Mouse (Mus musculus) liver, adult (tissue): Measurements from ENCODE around the gene Hist2h3c2.
"Not testable (repeated sequence)": the region's sequence is repeated elsewhere in the genome, so short reads cannot be mapped to it uniquely, and the experiment has no call there.

ENCODE experiments used
- GATA4 ChIP-seq: IDR thresholded peaks from 2 replicates; pipeline ENCODE4 v1.6.1; 2014; ENCODE audit warnings: mild to moderate bottlenecking, low read length; ENCODE audit not compliant: insufficient replicate concordance

The Hist2h3c2 gene

DNA sequence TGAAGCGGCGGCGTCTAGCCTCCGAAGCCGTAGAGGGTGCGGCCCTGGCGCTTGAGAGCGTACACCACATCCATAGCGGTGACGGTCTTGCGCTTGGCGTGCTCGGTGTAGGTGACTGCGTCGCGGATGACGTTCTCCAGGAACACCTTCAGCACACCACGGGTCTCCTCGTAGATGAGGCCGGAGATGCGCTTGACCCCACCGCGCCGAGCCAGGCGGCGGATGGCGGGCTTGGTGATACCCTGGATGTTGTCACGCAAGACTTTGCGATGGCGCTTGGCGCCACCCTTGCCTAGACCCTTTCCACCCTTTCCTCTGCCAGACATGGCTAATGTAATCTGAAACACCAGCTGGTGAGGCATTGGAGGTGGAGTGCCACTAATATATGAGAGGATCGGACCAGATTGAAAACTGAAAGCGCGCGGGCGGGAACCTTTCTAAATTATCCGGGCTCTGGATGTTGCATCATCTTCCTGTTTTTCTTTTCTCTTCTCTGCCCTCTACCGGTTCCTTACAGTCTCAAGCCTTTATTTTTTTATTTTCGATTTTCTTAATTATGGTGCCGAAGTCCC, 24.1 kb upstream of the Hist2h3c2 start, which contains the start of gene Hist2h4:
Gene Hist2h4 (minus strand): TSS at position 333 of the 572 bp plus-strand sequence.
- no peak; the same call in 1 of the 2 replicates for TF ChIP-seq GATA4

DNA sequence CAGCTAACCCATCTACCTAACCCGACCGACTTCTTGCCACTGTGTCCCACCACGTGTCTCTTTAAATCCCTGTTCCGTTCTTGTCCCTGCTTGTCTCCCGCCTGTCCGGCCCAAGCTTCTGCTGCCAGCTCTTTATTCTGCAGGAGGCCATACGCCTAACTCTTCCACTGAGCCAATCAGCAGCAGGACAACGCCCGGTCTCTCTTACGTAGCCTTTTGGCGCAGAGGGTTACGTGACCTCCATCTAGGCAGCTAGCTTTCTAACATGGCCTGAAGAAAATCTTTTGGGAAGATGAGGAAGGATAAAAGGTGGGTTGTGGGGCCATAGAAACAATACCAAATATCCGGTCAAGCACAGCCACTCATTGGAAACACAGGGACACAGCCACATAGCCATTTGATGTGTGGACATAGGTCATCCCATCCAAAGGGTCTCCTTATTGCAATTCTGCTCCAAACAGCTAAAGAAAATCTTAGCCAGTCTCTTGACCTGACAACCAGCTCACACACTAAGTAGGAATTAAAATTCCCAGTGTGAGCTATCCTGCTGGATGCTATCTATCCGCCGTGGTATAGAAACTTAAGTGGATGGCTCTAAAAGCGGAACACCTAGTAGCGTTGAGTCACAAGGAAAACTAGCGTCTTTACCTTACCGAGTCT, 23.4 kb upstream of the Hist2h3c2 start:
- TF ChIP-seq GATA4 = no peak

DNA sequence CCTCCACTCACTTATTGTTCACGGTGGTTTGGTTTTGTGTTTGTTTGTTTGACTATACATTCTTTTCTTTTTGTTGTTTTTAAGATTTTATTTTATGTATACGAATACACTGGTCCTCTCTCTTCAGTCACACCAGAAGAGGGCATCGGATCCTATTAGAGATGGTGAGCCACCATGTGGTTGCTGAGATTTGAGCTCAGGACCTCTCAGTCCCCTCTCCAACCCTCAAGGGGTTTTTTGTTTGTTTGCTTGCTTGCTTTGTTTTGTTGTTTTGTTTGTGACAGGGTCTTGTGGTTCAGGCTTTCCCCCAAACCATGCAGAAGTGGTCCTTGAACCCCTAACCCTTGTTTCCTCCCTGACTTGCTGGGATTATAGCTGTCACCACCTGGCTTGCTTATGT, 22.7 kb upstream of the Hist2h3c2 start:
- TF ChIP-seq GATA4 = no peak

DNA sequence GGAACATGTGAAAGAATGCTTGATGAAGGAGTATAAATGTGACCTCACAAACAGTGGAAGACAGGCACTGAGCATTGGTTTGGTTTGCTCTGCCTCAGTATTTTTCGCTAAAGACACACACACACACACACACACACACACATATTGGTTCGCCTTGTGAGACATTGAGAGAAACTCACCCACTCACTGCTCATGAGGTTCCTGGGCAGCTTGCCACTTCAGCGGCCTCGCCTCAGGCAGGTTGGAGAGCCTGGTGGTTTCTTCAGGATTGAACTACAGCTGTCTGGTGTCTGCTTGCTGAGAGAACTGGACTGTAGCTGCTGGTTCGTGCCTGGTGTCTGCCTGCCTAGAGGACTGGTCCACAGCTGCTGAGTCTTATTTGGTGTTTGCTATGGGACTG, 21.3 kb upstream of the Hist2h3c2 start:
- no peak for TF ChIP-seq GATA4

DNA sequence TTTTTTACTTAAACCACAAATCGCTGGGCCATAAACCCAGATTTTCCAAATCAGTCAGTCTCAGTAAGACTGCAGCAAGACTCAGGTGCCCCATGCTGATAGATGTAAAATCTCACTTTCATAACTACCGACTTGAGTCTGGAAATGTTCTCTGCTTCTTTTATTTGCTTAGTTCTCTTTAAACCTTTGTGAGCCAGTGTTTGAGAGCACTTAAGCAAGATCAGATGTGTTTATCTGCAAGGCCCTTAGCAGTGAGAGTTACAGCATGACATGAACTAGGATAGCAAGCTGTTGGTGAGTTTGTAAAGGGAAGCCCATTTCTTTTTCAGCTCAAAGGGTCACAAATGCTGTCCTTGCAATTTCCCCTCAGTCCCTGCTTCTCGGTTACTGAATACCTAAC, 18.3 kb upstream of the Hist2h3c2 start:
- TF ChIP-seq GATA4 = no peak

DNA sequence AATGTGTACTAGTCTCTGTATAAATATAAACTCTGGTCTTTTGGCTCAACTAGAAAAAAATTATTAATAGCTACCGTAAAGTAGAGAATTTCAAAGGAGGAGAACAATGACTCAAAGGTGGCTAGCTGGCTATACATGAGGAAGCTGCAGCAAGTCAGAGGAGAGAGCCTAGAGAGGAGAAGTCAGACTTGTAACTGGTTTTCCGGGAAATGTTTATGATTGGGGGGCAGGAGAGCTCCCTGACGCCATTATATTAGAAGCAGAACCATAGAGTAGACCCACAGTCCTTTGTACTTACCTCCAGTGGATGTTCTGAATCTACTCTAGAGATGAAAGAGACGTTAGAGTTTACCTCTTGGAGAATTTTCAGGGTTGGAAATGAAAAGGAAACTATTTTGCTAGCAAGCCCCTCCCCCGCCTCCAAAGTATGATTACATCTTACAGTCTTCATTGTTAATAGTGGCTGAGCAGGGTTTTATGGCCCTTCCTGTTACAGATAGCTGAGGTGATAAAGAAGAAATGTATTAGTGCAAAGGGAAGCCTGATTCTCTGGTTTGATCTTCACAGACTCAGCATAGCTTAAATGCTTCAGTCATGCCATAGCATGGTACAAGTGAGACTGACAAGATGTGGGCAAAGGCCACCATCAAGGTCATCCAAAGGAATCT, 17.1 kb upstream of the Hist2h3c2 start:
- no peak for TF ChIP-seq GATA4

DNA sequence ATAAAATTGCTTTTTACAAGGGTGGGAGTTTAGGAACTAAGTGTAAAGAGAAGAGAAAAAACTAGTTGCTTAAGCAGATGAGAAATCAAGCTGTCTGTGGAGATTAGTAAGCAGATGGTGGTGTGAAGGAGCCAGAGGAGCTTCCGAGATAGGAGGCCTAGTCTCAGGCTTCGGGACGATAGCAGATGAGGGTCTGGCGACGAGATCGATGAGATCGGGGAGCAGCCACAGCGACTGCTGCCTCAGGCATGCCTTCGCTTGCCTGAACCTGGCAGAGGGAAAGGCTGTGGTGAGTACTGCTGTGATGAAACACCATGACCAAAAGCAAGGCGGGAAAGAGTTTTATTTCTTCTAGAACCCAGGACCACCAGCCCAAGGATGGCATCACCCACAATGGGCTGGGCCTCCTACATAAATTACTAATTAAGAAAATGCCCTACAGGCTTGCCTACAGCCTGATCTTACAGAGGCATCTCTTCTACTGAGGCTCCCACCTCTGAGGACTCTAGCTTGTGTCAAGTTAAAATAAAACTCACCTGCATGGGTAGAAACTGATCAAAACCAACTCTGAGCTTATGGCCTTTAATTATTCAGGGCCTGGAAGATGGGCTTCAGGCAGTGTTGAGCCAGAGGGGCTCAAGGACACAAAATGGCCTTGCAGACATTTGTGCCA, 15.9 kb upstream of the Hist2h3c2 start:
- TF ChIP-seq GATA4 = no peak

DNA sequence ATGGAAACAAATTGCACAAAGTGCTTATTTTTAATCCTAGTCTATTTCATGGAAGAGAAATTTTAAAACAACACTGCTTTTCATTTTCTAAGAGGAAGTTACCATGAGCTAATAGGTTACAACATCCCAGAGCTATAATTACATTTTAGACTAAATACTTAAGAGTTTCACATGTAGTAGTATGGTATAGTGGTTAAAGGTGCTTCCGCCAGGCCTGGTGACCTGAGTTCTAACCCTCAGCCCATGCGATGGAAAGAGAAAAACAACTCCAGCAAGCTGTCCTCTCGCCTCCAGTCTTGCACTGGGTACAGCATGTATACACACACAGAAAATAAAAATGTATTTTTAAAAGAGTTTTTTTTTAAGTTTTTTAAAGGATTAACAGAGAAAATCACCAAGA, 12.9 kb upstream of the Hist2h3c2 start:
- no peak for TF ChIP-seq GATA4

DNA sequence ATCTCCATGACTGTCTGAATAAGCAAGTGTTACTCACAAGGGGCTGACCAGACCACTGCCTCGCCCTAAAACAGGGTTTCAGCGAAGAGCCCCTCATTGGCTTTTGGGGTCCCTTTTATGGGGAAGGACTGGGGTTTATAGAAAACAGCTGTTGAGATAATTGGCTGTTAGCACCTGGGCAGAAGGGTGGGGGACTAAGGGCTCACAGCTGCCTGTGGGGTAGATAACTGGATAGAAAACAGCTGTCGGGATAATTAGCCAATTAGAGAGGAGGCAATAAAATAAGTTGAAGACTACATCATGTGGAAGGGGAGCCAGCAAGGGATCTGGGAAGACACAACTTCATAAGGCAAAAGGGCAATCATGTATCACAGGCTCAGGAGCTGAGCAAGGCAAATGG, 12.0 kb upstream of the Hist2h3c2 start:
- no peak for TF ChIP-seq GATA4

DNA sequence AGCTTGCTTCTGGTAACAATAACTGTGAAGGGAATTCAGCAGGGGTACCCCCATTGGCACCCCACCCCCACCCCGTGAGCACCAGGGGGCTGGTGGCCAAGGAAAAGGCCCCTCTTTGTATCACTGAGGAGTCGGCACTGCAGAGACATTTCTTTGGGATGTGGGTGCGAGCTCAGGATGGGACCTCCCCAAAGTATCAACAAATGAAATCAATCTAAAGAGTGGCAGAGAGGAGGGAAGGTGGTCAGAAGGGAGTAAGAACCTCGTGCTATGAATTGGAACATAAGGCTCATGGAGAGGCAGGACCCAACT, 10.1 kb upstream of the Hist2h3c2 start:
- no peak for TF ChIP-seq GATA4

DNA sequence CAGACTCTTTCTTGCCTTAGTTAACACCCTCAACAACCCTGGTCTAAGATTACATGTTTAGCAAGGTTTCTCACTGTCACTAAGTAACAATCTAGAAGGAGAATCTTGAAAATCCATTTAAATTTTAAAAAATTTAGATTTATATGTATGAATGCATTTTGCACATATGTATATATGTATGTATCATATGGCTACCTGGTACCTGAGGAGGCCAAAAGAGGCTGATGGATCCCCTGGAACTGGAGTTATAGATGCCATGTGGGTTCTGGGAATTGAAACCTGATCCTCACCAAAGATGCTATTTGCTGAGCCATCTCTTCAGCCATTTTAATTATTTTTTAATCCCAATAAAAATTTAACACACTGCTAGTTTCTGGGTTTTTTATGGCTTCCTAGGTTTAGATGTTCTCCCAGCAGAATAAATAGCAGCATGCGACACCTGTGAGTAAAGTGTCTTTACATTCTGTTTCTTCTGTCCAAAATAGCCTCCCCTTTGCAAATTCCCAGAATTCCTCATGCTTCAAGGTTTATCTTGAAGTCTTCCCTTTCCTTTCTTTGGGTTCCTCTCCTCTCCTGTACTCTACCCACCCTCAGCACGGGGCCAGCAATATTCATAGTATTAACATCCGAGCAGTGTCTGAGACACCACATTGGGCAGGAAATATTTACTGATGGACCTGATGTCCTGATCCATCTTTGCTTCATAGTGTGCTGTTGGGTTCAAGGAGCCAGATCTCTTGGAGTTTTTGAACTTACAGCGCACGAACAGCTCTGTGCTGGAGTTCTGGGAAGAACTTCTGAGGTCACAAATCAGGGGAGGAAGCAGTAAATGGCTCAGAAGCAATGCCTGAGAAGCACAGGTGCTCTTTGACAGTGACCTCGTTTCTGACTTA, 9.5 kb upstream of the Hist2h3c2 start:
- TF ChIP-seq GATA4 = no peak

DNA sequence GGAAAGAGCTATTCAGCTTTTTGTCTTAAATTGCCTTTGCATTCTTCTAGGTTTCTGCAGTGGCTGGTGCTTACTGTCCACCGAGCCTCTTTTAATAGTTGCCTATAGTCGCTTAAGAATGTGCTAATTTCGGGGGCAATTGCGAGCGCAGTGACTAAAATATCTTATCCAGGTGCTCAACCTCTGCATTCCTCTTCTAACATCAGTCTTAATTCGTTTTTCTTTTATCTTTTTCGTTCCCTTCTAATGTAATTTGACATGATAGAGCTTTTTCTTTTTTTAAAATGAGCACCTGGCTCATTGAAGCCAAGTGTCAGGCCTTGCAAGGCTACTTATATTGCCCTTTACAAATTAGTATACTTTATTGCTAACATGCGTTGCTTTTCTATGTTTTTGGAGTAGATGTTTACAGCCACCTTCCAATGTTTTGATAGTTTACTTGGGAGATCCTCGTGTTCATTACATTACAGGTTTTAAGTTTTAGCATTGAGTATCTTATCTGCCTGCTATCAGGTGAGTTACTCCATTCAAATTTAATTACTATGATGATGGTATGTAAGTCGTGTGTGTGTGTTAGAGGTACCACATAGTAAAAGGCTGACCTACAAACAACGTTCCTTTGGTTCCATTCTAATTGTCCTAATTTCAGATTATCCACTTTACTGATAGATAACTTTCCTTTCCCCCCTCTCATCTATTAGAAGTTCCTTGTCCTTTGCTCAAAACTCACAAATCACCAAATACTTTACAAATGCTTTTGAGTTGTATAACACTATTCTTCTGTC, 8.6 kb upstream of the Hist2h3c2 start:
- TF ChIP-seq GATA4 = no peak

DNA sequence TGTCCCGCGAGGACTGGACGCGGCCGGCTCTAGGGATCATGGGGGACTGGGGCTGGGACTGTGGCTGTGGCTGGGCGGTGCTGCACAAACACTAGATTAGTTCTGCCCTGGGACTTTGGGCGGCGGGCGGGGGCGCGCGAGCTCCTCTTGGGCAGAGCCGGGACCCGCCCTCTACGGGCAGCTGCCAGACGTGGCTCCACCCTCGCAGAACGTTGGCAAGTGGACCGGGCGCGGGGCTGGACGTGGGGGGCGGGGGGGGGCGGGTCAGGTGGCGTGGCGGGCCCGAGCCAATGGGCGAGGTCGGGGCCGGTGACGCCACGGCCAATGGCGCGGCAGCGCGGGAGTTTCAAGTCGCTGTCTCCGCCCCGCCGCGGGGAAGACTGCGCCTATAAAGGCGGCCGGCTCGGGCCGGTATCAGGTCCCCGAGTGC, 7.5 kb upstream of the Hist2h3c2 start, which contains the start of gene Hist2h3c1:
Gene Hist2h3c1 (plus strand): TSS at position 259 of the 430 bp plus-strand sequence.
- TF ChIP-seq GATA4 = not testable (repeated sequence)

DNA sequence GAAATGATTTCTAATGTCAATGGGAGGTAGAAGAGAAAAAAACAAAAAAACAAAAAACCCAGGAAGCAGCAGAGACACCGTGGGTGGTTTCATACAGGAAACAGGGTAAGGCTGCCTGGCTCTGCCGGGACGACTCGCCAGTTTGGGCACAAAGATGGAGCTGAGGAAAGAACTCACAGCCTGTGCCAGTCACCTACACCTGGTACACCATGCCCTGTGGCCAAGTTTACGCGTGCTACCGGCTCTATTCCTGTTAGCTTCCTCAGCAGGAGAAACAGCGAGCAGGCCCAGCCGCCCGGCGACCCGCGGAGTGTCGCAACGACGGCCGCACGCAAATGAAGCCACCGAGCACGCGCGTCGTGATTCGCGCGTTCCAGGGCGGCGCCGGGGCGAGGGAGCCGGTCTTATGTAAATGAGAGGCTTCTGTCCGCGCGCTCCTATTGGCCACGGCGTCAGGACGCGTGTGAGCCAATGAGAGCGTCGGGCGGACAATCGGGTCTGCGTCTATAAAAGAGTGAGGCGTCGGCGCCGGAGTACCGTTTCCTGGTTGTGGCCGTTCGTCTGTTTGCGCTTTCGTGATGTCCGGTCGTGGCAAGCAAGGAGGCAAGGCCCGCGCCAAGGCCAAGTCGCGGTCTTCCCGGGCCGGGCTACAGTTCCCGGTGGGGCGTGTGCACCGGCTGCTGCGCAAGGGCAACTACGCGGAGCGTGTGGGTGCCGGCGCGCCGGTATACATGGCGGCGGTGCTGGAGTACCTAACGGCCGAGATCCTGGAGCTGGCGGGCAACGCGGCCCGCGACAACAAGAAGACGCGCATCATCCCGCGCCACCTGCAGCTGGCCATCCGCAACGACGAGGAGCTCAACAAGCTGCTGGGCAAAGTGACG, 6.3 kb upstream of the Hist2h3c2 start, which contains the start of gene Hist2h2aa1:
Gene Hist2h2aa1 (plus strand): TSS at position 495 of the 884 bp plus-strand sequence.
- TF ChIP-seq GATA4 = not testable (repeated sequence)
